Mouse (Mus musculus) heart, adult 2 months (tissue): ENCODE data around the gene Ezh1. TPM values are rescaled to one million over a fixed set of nuclear protein-coding genes. Genes with fewer than 3 reads are reported as not detected.
A peak's percentile ranks its signal among the peaks of the same experiment; 100 is the strongest.

Experiments used
- DNase-seq, 2 experiments: peaks; one replicate each; pipeline ENCODE4 v3.0.0; 2021
- H3K27ac ChIP-seq: fragments of 200-600 bp; 2 replicates; pipeline ENCODE4 v1.8.1; 2022
- H3K27me3 ChIP-seq: fragments of 200-500 bp; 2 replicates; pipeline ENCODE4 v1.6.1; 2012; ENCODE audit warnings: mild to moderate bottlenecking, low read length, inconsistent platforms, mixed read lengths; ENCODE audit not compliant: control insufficient read depth, insufficient read depth
- H3K36me3 ChIP-seq: fragments of 200-500 bp; 2 replicates; pipeline ENCODE4 v1.6.1; 2012; ENCODE audit warnings: low read length, inconsistent platforms; ENCODE audit not compliant: control insufficient read depth, insufficient read depth
- H3K4me1 ChIP-seq: fragments of 200-500 bp; 2 replicates; pipeline ENCODE4 v1.6.1; 2011; ENCODE audit warnings: low read length; ENCODE audit not compliant: control insufficient read depth, insufficient read depth
- H3K4me3 ChIP-seq: fragments of 200-600 bp; 2 replicates; pipeline ENCODE4 v1.8.1; 2022
- H3K79me2 ChIP-seq: fragments of 200-500 bp; replicated peaks from 2 replicates; pipeline ENCODE4 v1.6.1; 2012; ENCODE audit warnings: mild to moderate bottlenecking, inconsistent platforms, low read length, moderate library complexity, mixed read lengths; ENCODE audit not compliant: control insufficient read depth, insufficient read depth
- H3K9ac ChIP-seq: fragments of 200-500 bp; 2 replicates; pipeline ENCODE4 v1.6.1; 2012; ENCODE audit warnings: low read depth, mild to moderate bottlenecking, control low read depth, inconsistent platforms, low read length, mixed read lengths
- CTCF ChIP-seq: fragments of 200-600 bp; IDR thresholded peaks from 2 replicates; pipeline ENCODE4 v1.8.1; 2022; ENCODE audit warnings: antibody characterized with exemption, mild to moderate bottlenecking, moderate library complexity
- EP300 ChIP-seq: fragments of 200-500 bp; IDR thresholded peaks from 2 replicates; pipeline ENCODE4 v1.6.1; 2011; ENCODE audit warnings: low read depth, low read length, control low read depth; ENCODE audit not compliant: insufficient read depth
- POLR2A ChIP-seq: fragments of 200-500 bp; IDR thresholded peaks from 2 replicates; pipeline ENCODE4 v1.6.1; 2011; ENCODE audit warnings: mild to moderate bottlenecking, low read depth, low read length, control low read depth; ENCODE audit not compliant: insufficient read depth
- WGBS: fragments of 180-500 bp; shearing (Covaris S2); methylation state at CpG from one replicate; pipeline ENCODE4 v1.1.7; 2018; 5-methylcytosine and 5-hydroxymethylcytosine counted together
- intact Hi-C: fragments of 180-260 bp; cut with DNase I; formaldehyde crosslinking; loops from one replicate; pipeline ENCODE4 v1.15.1; 2025
- long read RNA-seq: library from polyadenylated mRNA; stranded (forward); transcript quantifications from one replicate; pipeline ENCODE4 v2.0.0, GENCODE M21; 2021
- polyA plus RNA-seq: library from polyadenylated mRNA; depleted of rRNA; stranded (reverse); fragments of >200 nt; gene quantifications from 2 replicates; pipeline ENCODE4 v1.2.3, GENCODE M21; 2012; rRNA removed
- total RNA-seq, 2 experiments: library from RNA; stranded (reverse); gene quantifications; 2 replicates each; pipeline ENCODE4 v1.2.3; 2021

Ezh1 gene
- total RNA-seq (10 to 100 TPM; 29.8 to 31.4 TPM), polyA plus RNA-seq (26.1 and 34.1 TPM in 2 replicates)
- long read RNA-seq, full-length matches to known transcripts, result 21 of 44 reads
- long read RNA-seq, partial matches to known transcripts, result 16 of 44 reads
- long read RNA-seq, other reads (novel, unspliced or antisense), result 7 of 44 reads

DNA sequence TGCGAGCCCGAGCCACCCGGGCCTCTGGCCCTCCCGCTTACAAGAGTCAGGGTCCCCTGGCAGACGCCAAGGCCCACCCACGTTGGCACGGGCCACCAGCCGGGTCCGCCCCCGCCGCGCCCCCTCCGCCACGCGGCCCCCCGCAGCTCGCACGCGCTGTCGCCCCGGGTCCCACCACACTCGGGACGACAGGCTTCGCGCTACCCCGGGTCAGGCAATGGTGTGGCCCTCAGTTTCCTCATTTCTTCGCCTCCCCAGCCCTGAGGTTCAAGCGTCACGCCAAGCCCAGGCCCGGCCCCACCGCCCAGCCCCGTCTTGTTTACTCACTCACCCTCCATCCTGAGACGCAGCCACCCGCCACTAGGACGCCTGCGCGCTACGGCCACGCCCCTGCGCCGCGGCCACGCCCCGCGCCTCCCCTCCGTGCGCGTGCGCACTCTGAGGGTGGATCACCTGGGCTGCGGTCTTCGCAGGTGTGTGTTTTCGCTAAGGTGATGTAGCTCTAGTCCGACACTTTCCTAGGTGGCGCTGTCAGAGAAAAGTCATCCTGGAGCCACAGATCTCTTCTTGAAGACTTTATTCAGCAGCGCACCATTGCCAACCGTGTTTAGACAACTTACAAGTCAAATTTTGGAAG lies at the start of gene Ezh1:
Ezh1 (minus strand) TSS at position 399 of the 637 bp plus-strand sequence.
- Histone ChIP-seq H3K27ac (peak within 1 kb of the TSS; percentile 96), H3K4me3 (peak within 1 kb of the TSS; percentile 85), H3K27me3 (no peaks in the 10 kb centered on the region), H3K79me2 (peaks cover 5% of the 10 kb centered on the region), H3K36me3 (peaks cover 20% of the 10 kb centered on the region), H3K9ac (peak within 1 kb of the TSS; percentile 78), H3K4me1 (peaks cover 17% of the 10 kb centered on the region)
- intact Hi-C loops, result no loop called here
- 1% methylated on average over 53 of the region's 56 CpGs for WGBS
- peak; percentile 94 to 97 for DNase-seq
- TF ChIP-seq CTCF (peak; percentile 53), EP300 (no peak), POLR2A (peak; percentile 81)

DNA sequence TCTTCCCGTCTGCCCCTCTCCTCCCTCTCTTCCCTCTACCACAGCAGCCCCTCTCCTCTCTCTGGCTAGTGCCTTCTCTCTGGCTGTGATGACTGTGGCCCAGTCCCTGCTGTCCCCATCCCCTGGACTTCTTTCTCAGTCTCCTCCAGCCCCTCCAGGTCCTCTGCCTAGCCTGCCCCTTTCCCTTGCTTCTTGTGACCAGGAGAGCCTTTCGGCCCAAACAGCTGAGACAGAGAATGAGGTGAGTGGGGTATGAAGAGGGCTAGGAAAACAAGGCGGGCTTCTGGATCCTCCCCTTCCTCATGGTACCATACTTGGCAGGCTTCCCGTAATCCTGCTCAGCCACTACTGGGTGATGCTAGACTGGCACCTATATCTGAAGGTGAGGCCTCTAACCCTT lies 49.0 kb upstream of the Ezh1 start:
- no peak overlapping the region for H3K27ac ChIP-seq
- no peaks in the 10 kb centered on the region; the same call in 1 of the 2 replicates for H3K36me3 ChIP-seq
- 81% methylated on average over 4 of the region's 4 CpGs for whole genome bisulfite sequencing
- no peak for TF ChIP-seq CTCF
- TF ChIP-seq EP300, result no peak
- TF ChIP-seq POLR2A, result no peak
- intact Hi-C loops, result no loop called here
- no peak overlapping the region for H3K4me3 ChIP-seq
- H3K27me3 ChIP-seq, result no peaks in the 10 kb centered on the region
- no peak for DNase-seq
- no peaks in the 10 kb centered on the region for H3K79me2 ChIP-seq
- H3K4me1 ChIP-seq, result peaks cover 7% of the 10 kb centered on the region
- no peak overlapping the region for H3K9ac ChIP-seq

DNA sequence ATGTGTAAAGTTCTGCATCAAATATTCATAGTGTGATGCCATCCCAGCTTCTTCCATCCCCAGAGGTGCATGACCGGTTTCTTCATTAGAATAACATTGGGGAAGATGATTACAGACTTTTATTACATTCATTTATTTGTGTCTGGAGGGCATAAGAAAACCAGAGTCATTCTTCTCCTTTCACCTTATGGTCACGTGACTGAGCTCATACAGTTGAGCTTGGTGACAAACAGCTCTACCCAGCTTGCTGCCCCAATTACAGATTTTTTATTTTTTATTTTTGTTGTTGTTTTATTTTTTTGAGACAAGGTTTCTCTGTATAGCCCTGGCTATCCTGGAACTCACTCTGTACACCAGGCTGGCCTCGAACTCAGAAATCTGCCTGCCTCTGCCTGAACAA lies 46.2 kb upstream of the Ezh1 start:
- TF ChIP-seq POLR2A (no peak), CTCF (no peak), EP300 (no peak)
- no peak overlapping the region for H3K27ac ChIP-seq
- DNase-seq, result no peak
- no peak overlapping the region for H3K9ac ChIP-seq
- no peaks in the 10 kb centered on the region for H3K27me3 ChIP-seq
- WGBS, result 82% methylated on average over 3 of the region's 3 CpGs
- 0 out of 2 replicates have a peak, but pooled peaks cover 1% of the 10 kb centered on the region for H3K4me1 ChIP-seq
- no peak overlapping the region for H3K4me3 ChIP-seq
- H3K79me2 ChIP-seq, result no peaks in the 10 kb centered on the region
- H3K36me3 ChIP-seq, result no peaks in the 10 kb centered on the region; the same call in 1 of the 2 replicates
- intact Hi-C loops, result no loop called here

DNA sequence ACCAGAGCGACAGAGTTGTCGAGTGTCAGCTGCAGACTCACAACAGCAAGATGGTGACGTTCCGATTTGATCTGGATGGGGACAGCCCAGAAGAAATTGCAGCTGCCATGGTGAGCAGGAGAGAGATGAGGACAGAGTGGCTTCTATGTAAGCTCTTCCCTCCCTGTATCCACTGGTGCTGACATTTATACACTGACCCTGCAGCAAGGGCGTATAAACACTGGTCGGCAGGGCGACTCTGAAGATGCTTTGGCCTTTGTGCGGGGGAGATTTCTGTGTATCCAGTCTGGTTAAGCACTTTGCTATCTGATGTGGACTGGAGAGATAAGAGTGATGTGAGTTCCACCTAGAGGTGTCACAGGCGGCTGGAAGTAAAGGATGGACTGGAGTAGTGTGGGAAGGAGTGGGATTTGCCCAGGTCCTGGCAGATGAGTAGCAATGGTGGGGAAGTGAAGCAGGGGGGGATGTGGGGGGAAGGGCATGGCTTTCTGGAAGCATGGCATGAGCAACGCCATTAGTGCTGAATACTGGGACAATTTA lies 43.4 kb upstream of the Ezh1 start:
- H3K4me3 ChIP-seq, result no peak overlapping the region
- no peak overlapping the region for H3K9ac ChIP-seq
- H3K4me1 ChIP-seq, result no peaks in the 10 kb centered on the region
- TF ChIP-seq CTCF (no peak), POLR2A (no peak), EP300 (no peak)
- H3K36me3 ChIP-seq, result no peaks in the 10 kb centered on the region
- H3K79me2 ChIP-seq, result no peaks in the 10 kb centered on the region
- H3K27me3 ChIP-seq, result no peaks in the 10 kb centered on the region
- 43% methylated on average over 10 of the region's 10 CpGs for WGBS
- intact Hi-C loops, result no loop called here
- no peak for DNase-seq
- no peak overlapping the region for H3K27ac ChIP-seq

DNA sequence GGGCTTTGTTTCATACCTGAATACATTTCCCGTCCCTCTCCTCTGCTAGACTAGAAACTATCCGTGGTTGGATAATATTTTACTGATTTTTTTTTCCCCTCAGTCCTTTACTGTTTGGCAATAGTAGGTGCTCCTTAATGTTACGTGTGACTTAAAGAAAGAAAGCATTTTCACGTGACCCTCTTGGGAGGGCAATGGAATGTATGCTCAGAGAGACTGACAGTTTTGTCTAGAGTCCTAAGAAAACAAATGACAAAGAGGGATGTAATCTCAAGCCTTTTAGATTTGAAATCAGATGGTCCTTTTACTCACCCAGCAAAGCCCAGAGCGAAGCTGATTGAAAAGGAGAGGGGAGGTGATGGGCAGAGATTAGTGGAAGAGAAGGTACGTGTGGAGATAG lies 39.6 kb upstream of the Ezh1 start:
- H3K27me3 ChIP-seq, result no peaks in the 10 kb centered on the region; the same call in 1 of the 2 replicates
- H3K27ac ChIP-seq, result no peak overlapping the region
- DNase-seq, result no peak
- TF ChIP-seq EP300 (no peak), CTCF (no peak), POLR2A (no peak)
- no peak overlapping the region for H3K4me3 ChIP-seq
- WGBS, result 55% methylated on average over 6 of the region's 6 CpGs
- H3K79me2 ChIP-seq, result no peaks in the 10 kb centered on the region
- H3K36me3 ChIP-seq, result no peaks in the 10 kb centered on the region
- H3K4me1 ChIP-seq, result no peaks in the 10 kb centered on the region
- no peak overlapping the region for H3K9ac ChIP-seq
- intact Hi-C loops, result no loop called here

DNA sequence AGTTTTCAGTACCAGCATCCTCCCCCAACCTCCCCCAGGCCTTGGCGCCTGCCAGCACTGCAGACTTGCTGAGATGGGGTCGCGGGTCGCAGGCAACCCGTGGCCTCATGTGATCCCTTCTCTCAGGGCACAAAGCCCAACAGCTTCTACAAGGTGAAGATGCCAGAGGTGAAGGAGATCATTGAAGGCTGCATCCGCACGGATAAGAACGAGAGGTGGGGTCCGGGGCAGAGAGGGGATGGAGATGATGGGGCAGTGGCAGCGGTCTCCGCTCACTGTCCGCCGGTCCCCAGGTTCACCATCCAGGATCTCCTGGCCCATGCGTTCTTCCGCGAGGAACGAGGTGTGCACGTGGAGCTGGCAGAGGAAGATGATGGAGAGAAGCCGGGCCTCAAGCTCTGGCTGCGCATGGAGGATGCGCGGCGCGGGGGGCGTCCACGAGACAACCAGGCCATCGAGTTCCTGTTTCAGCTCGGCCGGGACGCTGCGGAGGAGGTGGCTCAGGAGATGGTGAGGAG lies 38.8 kb upstream of the Ezh1 start:
- WGBS, result 21% methylated on average over 31 of the region's 31 CpGs
- Histone ChIP-seq H3K4me1 (peaks cover under 1% of the 10 kb centered on the region), H3K9ac (no peak overlapping the region), H3K27me3 (no peaks in the 10 kb centered on the region; the same call in 1 of the 2 replicates), H3K36me3 (no peaks in the 10 kb centered on the region), H3K79me2 (no peaks in the 10 kb centered on the region), H3K27ac (no peak overlapping the region), H3K4me3 (no peak overlapping the region)
- TF ChIP-seq EP300, result no peak
- no peak for TF ChIP-seq CTCF
- no peak for TF ChIP-seq POLR2A
- intact Hi-C loops, result no loop called here
- no peak for DNase-seq
